ENCODE assay signal across 9 mouse cellular contexts in genomic region chr11:22587691-22588241, GRCm38 (mm10).
DNase-seq lines count a peak whose midpoint lies in the region; ATAC-seq and TF ChIP-seq lines count a peak whose summit lies in the region.
"Had no signal": no experiment of that assay in that cellular context is flagged by ENCODE, and none has a peak within 500 bp of the region (broad histone marks: within the 10 kb centered on the region; RNA-seq: fewer than 3 reads in every experiment).

No protein-coding gene starts in this region.

- H3K36me3 ChIP-seq in heart, embryonic 14.5 days (ENCODE audit: control insufficient read depth, insufficient read depth, low read length): no peaks in the 10 kb centered on the region
- no peaks in the 10 kb centered on the region for H3K36me3 ChIP-seq in kidney, embryonic 16.5 days (ENCODE audit: insufficient read depth, low read length)
- no peaks in the 10 kb centered on the region for H3K36me3 ChIP-seq in limb, embryonic 14.5 days (ENCODE audit: control insufficient read depth, insufficient read depth, low read length)

- DNase-seq in NIH3T3 (ENCODE audit: low read depth): peak; percentile 39
- DNase-seq in cerebellum, adult 9-10 months: peak; percentile 46
- DNase-seq in limb, embryonic 14.5 days (ENCODE audit: low spot score): peak; percentile 34
- peak; percentile 42 to 52 for DNase-seq in right cerebral cortex, adult 2 months (ENCODE audit: low spot score in 2 of 2)
- no peak for DNase-seq in spleen, adult 12 weeks (ENCODE audit: low spot score)
- DNase-seq in spleen, postnatal 10 days (ENCODE audit: low spot score in 2 of 2): no peak

- no peaks in the 10 kb centered on the region for H3K27me3 ChIP-seq in heart, embryonic 14.5 days (ENCODE audit: control insufficient read depth, insufficient read depth, low read length)
- no peaks in the 10 kb centered on the region for H3K27me3 ChIP-seq in kidney, embryonic 16.5 days (ENCODE audit: insufficient read depth, low read length)
- H3K27me3 ChIP-seq in limb, embryonic 14.5 days (ENCODE audit: control insufficient read depth, insufficient read depth, low read length): no peaks in the 10 kb centered on the region

- no peak; the same call in 1 of the 2 replicates for ATAC-seq in heart, embryonic 14.5 days (ENCODE audit: insufficient number of reproducible peaks, insufficient read depth, low FRiP score, low read depth)
- ATAC-seq in kidney, embryonic 16.5 days (ENCODE audit: low FRiP score, low TSS enrichment): no peak
- no peak; the same call in 1 of the 2 replicates for ATAC-seq in limb, embryonic 14.5 days (ENCODE audit: low FRiP score, low read depth)

- no peak overlapping the region for H3K4me3 ChIP-seq in heart, embryonic 14.5 days (ENCODE audit: control insufficient read depth in 1 of 2, insufficient read depth in 1 of 2, low read depth in 1 of 2, low read length in 2 of 2)
- H3K4me3 ChIP-seq in kidney, embryonic 16.5 days (ENCODE audit: low read length): no peak overlapping the region
- H3K4me3 ChIP-seq in limb, embryonic 14.5 days (replicated peaks; ENCODE audit: low read length): no peak overlapping the region

- H3K27ac ChIP-seq in heart, embryonic 14.5 days (replicated peaks in 1 of 2; ENCODE audit: control insufficient read depth in 1 of 2, insufficient read depth in 1 of 2, low read depth in 2 of 2, low read length in 2 of 2): peak overlapping the region; percentile 70 to 79
- H3K27ac ChIP-seq in kidney, embryonic 16.5 days (ENCODE audit: low read length): peak overlapping the region; percentile 74
- H3K27ac ChIP-seq in limb, embryonic 14.5 days (replicated peaks; ENCODE audit: low read depth, low read length): peak overlapping the region; percentile 82
- H3K27ac ChIP-seq: liver, embryonic 14.5 days had no signal

- no peak for TF ChIP-seq POLR2A in limb, embryonic 14.5 days (IDR thresholded peaks at IDR 0.05; ENCODE audit: borderline replicate concordance, extremely low read depth, insufficient read depth, insufficient read length)

- H3K4me1 ChIP-seq in heart, embryonic 14.5 days (ENCODE audit: control insufficient read depth in 2 of 2, insufficient read depth in 2 of 2, low read length in 2 of 2): peaks cover 26 to 29% of the 10 kb centered on the region in 2 experiments
- H3K4me1 ChIP-seq in kidney, embryonic 16.5 days (ENCODE audit: insufficient read depth, low read length): peaks cover 30% of the 10 kb centered on the region
- H3K4me1 ChIP-seq in limb, embryonic 14.5 days (ENCODE audit: control insufficient read depth, insufficient read depth, low read length): peaks cover 34% of the 10 kb centered on the region

- H3K4me2 ChIP-seq in heart, embryonic 14.5 days (ENCODE audit: low read length): no peak overlapping the region
- H3K4me2 ChIP-seq in kidney, embryonic 16.5 days (replicated peaks; ENCODE audit: low read depth, low read length): no peak overlapping the region
- H3K4me2 ChIP-seq in limb, embryonic 14.5 days (replicated peaks; ENCODE audit: low read depth, low read length, severe bottlenecking): no peak overlapping the region

- H3K9ac ChIP-seq in heart, embryonic 14.5 days (ENCODE audit: low read length): no peak overlapping the region
- H3K9ac ChIP-seq in kidney, embryonic 16.5 days (replicated peaks; ENCODE audit: low read length): no peak overlapping the region
- no peak overlapping the region for H3K9ac ChIP-seq in limb, embryonic 14.5 days (ENCODE audit: low read depth, low read length, severe bottlenecking)
- H3K9ac ChIP-seq: liver, embryonic 14.5 days had no signal

- 28% methylated on average over 7 of the region's 7 CpGs for WGBS in heart, embryonic 14.5 days
- WGBS in kidney, embryonic 16.5 days: 52% methylated on average over 7 of the region's 7 CpGs
- WGBS in limb, embryonic 14.5 days: 54% methylated on average over 7 of the region's 7 CpGs

- H3K9me3 ChIP-seq in heart, embryonic 14.5 days (ENCODE audit: control insufficient read depth, low read length): no peaks in the 10 kb centered on the region
- no peaks in the 10 kb centered on the region for H3K9me3 ChIP-seq in kidney, embryonic 16.5 days (ENCODE audit: low read length)
- no peaks in the 10 kb centered on the region for H3K9me3 ChIP-seq in limb, embryonic 14.5 days (ENCODE audit: control insufficient read depth, low read length)

Comparison
In these comparisons a context has a peak if more than half of its experiments do, and no peak if none do; other contexts are left out.
1. DNase-seq: peak in NIH3T3 (single experiment), cerebellum, adult 9-10 months (single experiment), limb, embryonic 14.5 days (single experiment) and right cerebral cortex, adult 2 months (2 of 2); none in spleen, adult 12 weeks (single experiment) and spleen, postnatal 10 days (0 of 2).
2. Peak in every context shown above with its lines, with median percentiles within 50 percentile points of each other: H3K27ac ChIP-seq.